Mouse (Mus musculus) megakaryocyte progenitor cell, adult 5-6 weeks (primary cell): ENCODE data around the gene Gpr35. TPM values are rescaled to one million over a fixed set of nuclear protein-coding genes. Genes with fewer than 3 reads are reported as not detected.

Experiments used
- ATAC-seq: replicated peaks from 2 replicates; pipeline ENCODE4 v1.8.0; 2016; ENCODE audit warnings: mild to moderate bottlenecking, moderate TSS enrichment, inconsistent platforms; ENCODE audit not compliant: poor library complexity
- total RNA-seq, 2 experiments: library from RNA; stranded (forward) in 1 of 2; stranded (reverse) in 1 of 2; fragments of 157-497, 149-512 nt in 1 of 2; fragments of 200-1000 nt in 1 of 2; gene quantifications; 2 replicates each; pipeline versions ENCODE4 v1.2.3 to v1.2.4; 2015 to 2017

Gpr35 gene
- total RNA-seq, 2 experiments from 2014 or later = 1.1 to 1.6 TPM

DNA sequence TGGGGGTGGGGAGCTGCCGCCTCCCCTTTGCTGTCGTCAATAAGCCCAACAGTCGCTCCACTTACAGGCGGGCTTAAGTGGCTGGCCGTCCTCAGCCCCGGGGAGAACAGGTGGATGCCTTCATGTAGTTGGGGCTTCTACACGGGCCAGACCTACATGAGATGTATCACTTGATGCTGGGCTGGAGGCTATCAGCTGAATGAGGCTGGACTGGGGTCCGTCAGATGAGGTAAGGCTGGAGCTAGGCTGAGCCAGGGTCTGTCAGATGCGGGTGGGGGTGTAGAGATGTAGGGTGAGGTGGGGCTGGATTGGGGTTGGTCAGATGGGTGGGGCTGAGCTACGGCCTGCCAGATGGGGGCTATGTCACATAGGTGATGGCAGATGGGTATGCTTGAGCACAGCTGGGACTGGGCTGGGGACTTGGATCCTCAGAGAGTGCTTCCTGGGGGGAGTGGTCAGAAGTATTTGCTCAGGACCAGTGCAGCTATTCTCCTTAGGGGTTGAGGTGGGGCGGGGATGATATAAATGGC is 28.5 kb downstream of the Gpr35 start:
- ATAC-seq = no peak

DNA sequence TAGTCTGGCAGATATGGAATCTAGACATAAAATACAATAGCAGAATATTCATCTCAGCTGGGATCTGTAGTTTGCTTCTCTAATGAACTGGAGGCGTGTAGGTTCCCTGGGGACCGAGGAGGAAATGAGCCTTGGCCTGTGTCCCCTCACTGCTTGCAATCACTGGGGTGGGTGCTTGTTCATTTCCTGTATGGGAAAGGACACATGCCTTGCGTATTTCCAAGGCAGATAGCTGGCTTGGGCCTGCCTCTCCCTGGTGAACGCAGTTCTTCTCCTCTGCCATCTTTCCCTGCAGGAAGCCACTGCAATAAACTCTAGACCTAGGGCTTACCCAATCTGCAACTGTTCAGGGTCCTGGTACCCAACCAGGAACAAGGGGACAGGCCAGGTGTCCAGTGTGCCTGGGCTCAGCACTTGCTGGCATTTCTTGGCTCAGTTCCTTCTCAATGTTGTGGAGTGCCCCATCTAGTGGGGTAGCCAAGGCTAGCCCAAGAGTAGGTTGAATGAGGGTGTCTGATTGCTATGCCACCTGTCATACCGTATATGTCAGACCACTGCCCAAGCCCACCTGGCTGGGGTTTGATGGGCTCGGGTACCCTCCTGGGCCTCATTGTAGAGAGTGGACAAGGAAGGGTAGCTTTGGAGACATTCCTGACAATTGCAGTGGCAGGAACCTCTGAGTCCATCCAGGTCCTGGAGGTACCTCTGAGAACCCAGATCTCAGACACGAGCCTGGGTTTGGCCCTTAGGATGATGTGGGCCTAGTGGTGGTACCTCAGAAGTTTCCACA is 30.6 kb downstream of the Gpr35 start:
- ATAC-seq = peak; percentile 38; the same call in 1 of the 2 replicates

DNA sequence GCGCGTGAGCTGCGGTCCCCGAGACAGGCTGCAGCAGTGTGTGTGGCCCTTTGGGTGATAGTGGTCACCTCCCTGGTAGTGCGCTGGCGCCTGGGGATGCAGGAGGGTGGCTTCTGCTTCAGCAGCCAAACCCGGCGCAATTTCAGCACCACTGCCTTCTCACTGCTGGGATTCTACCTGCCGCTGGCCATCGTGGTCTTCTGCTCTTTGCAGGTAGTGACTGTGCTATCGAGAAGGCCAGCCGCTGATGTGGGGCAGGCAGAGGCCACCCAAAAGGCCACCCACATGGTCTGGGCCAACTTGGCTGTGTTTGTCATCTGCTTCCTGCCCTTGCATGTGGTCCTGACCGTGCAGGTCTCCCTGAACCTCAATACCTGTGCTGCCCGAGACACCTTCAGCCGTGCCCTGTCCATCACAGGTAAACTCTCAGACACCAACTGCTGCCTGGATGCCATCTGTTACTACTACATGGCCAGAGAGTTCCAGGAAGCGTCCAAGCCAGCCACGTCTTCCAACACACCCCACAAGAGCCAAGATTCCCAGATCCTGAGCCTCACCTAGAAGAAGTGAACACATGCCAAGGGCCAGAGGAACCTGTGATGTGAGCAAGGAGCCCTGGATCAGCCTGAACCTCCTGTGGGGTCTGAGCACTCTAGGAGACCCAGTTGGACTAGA is 32.4 kb downstream of the Gpr35 start:
- ATAC-seq = no peak

DNA sequence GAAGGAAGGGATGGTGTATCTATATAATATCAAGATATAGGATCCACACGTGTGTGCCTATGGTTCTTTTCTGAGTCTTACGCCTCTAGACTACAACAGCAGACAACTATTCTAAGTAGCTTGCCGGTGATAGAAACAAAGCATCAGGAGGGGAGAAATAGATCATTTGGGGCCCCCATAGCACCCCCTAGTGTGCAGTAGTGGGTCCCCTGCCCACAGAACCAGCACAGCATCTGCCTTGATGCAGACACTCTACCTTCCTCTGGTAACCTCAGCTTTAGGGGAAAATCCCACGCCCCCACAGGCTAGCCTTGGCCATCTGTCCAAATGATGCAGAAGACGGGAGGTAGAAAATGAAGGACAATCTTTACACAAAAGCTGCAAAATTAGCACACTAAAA is 34.3 kb downstream of the Gpr35 start:
- ATAC-seq = no peak

DNA sequence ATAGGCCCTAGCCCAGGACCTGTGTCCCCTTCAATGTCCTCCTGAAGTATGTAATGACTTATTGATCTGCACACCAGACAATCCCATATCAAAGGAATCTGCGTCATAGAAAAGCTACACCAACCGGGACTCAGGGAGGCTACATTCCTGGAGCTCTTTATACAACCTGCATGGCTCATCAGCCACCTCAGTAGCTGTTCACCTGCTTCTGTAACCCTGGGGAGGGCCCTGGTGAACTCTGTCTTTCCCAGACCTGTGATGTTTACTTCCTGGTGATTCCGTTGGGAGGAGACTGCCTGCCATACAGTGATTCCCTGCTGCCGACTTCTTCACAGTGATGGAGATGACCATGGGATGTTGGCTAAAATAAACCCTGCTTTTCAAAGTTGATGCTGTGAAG is 38.2 kb downstream of the Gpr35 start:
- ATAC-seq = no peak

DNA sequence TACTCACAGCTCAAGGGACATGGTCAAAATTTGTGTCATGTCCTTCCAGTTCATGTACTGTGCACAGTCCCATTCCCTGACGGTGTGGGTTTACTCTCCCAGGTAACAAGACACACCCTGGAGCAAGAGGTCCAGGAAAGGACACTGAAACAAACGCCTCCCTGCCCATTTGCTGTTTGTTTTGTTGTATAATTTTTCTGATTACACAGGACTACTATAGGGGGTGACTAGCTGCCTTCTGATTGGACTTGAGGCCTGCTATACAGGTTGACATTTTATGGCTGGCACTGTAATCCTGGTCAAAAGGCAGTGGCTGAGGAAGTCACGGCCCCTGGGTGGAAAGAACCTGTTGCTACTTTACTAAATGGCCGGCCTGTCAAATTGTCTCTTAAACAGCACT is 39.2 kb downstream of the Gpr35 start:
- ATAC-seq = no peak

DNA sequence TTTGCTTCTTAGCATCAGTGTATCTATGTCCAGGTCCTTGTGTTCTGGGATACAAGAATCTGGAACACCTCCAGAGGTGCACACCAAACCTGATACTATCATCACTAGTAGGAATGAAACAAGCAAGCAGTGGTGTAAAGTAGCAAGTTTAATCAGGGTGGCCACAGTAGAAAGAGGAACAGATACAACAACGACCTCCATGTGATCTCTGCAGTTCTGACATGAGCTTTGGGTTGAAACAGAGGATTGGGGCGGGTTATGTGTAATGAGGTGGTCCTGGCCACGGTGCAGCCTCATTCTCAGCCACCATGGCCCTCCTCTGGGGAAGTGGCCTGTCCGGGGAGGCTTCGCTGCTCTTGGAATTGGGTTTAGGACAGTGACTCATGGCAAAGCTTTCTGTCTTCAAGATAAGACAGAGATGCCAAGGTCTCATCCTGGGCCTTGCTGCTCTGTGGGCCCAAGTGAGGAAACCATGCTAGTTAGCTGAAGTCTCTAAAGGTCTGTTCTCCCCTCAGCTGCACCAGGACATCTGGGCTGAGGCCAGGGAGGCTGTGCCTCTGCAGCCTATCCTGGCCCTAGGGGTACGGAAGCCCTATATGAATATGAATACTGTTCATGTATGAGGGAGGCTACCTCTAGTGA is 41.7 kb downstream of the Gpr35 start:
- ATAC-seq = peak; percentile 70

DNA sequence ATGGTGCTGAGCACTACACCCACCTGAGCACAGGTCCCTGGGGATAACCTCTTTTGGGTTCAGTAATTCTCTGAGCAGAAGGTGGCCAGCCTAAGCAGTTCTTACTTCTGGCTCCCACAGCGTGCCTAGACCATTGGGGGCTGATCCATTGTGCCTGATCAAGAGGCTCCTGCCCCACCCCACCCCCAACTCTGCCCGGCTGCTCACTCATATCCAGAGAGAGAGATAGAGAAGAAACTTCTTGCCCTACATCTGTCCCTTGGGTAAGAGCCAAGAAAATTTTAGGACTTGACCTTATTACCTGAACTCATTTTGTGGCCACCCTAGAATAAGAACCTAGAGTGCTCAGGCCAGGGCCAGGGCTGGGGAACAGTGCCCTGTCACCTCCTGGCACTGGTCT is 42.2 kb downstream of the Gpr35 start:
- no peak for ATAC-seq

DNA sequence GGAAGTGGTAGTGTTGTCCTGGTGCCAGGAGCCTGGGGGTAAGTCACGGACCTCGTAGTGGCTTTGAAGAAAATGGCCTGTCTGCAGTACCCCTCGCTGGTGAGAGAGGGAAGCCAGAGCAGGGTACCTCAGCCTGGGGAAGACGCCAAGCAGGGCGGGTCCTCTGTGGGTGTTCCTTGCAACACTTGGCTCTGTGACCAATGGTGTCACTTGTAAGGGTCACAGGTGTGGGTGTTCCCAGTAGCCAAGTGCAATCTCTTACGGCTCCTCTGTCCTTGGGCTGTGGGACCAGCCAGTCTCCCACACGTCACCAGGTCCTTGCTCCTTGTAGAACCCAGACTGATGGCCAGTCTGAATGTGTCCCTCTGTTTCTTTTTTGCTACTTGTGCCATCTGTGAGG is 55.4 kb downstream of the Gpr35 start, which contains the start of gene Aqp12:
Aqp12 (plus strand) TSS at position 274 of the 400 bp plus-strand sequence.
- no peak for ATAC-seq

DNA sequence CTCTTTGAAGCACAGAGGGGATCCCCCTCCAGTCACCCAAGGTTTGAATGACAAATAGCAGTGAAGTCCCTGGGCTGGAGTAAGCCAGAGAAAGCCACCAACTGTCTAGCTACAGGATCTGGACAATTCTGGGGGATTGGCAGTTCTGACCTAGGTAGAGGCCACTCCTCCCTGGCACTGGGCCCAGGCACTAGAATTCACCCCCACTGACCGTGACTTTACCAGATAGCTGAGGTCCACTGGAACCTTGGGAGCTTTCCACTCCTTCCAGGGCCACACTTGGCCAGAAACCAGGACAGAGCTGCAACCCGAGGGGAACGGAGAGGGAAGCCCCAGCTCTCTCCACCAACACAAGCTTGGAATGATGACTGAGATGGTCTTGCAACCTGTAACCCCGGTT is 58.5 kb downstream of the Gpr35 start:
- ATAC-seq = no peak

DNA sequence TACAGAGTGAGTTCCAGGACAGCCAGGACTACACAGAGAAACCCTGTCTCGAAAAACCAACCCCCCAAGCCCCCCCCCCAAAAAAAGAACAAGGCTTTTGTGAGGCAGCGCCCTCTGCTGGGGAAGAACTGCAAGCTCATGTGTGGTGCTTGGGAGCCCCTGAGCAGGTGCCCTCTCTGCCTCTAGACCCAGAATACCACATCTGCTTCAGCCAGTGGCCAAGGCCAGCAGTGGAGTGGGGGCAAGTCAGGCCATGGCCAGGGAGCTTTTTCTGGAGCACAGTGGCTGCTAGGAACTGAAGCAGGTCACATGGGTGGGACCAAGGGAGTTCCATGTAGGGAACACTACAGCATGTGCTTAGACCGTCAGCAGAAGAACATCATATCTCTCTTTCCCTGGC is 60.1 kb downstream of the Gpr35 start:
- ATAC-seq = peak; percentile 35; the same call in 1 of the 2 replicates

DNA sequence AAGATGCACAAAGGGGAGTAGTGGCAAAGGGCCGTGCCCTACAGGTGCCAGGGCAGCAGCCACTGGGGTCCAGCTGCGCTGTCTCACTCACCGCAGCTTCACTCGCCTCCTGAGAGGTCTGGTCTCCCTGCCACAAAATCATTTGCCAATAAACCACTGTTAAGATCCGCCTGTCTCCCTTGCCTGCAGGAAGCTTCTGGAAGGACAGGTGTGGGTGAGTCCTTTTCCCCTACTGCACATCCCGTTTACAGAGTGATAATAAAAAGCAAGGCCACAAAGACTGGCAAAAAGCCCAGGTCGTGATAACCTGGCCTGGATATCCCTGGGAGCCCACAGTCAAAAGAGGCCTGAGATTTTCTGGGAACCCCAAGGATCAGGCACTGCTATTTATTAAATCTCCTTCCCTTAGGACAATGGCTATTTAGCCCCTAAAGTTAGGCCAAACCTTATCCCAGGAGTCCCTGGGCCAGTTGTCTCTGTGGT is 61.5 kb downstream of the Gpr35 start:
- ATAC-seq = no peak

DNA sequence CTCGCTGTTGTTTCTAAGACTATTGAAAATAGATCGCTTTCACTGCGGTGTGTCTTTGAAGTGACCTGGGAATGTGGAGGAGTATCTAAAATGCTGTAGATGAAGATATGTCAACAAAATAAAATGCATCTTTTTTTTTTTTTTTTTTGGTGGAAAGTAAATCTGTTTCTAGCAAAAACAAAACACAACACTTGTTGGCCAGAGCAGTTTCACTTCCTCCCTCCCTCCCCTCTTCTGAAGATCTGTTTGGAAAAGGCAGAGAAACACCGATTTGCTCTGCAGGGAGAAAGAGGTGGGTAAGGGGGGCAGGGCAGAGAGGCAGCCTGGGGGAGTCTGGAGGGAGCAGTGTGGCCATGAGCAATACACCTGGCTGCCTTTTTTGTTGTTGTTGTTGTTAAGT is 62.7 kb downstream of the Gpr35 start:
- ATAC-seq = no peak

DNA sequence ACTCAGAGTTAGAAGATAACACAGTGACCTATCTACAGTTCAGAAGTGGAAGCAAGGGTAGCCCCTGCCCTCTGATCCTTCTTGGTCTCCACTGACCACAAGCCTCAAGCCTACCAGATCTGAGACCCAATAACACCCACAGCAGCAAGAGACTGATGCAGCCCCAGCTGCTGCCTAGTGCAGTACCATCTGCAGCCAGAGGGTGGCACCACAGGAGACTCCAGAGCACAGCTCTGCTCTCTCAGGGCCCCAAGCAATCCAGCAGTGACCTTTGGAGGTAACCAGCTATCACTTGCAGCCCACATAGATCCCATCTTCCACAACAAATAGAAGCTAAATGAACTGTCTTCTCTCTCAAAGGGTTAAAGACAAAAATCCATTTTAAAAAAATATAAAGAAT is 63.8 kb downstream of the Gpr35 start:
- ATAC-seq = peak; percentile 94

DNA sequence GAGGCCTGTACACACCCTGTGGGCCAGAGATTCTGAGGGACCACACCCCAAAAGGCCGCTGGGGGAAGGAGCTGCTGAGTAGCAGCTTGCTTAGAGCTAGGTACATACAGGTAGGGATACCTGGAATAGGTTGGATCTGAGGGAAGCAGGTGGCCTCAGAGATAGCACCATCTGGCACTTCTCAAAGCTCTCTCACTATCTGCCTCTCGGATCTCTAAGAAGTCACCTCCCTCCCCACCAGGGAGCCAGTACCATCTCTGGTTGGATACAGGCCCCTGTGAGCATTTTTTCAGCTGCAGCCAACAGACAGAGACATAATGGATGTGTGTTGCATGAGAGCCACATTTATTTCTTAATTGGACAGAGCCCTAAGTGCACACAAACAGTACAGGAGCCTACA is 64.5 kb downstream of the Gpr35 start:
- no peak for ATAC-seq

DNA sequence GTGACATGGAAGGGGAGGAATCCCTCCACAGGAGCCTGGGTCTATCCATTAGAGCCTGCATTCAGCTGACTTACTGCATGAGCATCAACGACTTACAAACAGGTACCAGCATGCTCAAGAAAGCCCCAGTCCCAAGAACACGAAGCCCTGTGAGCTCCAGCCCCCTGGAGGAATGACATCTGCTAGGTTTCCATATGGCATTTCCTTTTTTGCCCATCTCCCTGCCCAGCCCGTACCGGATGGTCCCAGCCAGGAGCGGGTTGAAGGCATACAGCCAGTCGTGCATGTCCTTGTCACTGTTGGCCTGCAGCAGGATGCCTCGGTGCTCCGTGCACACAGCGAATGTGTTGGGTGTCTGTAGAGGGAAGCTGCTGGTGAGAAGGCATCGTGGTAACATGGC is 68.1 kb downstream of the Gpr35 start:
- ATAC-seq = no peak

DNA sequence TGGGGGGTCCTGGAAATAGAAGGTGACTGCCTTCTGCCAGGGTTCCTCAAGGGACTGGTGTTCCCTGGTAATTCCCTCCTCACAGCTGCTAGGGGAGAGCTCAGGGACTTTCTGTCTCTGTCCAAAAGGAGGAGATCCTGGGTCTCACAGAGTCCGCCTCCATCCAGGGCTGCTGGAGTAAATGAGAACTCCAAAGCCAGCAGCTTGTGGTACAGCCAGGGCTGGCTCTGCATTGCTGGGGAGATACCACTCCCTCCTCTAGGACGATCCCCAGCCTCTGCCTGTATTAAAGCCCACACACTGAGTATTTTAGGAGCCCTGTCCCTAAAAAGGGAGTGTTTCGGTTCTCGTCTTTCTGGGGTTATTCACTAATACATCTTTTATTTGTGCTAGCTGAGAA is 69.9 kb downstream of the Gpr35 start:
- no peak for ATAC-seq

DNA sequence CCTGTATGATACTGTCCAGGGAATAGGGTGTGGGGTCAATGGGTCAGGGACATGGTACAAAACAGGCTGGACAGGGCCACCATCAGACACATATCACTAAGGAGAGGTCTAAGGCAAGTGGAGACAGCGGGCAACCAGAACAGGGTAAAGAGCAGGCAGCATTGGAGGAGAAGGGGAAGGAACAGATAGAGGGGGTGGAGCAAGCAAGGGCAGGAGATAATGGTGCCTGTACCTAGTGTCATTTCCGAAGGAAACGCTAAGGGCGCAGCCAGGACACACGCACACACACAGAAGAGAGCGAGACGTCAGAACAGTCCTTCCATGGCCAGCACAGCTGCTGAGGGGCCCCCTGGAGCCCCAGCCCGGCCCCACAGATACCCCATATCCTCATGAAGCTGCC is 75.9 kb downstream of the Gpr35 start:
- no peak for ATAC-seq

DNA sequence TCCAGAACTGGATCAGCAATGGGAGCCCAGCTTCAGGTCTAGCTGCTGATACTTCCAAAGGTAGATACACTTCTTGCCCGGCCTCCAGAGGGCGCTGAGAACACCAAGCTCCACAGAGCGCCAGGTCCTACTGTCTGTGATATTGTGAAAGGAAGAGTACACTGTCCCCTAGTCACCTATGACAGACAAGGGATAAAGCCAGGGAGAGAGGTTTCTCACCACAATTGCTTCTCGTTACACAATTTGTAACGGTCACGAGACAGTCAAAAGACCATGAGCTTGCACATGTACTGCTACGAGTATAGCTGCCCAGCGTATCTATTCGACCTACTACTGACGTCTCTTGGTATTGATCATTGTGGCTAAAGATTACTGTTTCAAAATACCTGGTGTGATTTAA is 78.7 kb downstream of the Gpr35 start:
- peak; percentile 81 for ATAC-seq

DNA sequence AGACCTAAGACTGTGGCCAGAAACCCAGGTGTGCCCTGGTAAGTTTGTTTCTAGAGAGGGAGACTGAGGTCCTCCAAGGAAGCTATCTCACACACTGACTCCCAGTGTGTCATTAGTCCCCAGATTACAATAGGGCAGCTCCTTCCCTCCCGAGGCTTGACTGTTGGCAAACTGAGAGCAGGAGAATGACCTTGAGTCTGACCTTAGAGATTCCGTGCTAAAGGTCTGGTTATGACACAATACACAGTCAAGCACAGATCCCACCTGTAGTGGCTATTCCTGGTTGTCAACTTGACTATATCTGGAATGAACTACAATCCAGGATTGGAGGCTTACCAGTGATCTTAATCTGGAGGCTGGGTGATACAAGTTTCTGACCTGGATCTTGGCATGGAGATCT is 79.4 kb downstream of the Gpr35 start:
- ATAC-seq = no peak

DNA sequence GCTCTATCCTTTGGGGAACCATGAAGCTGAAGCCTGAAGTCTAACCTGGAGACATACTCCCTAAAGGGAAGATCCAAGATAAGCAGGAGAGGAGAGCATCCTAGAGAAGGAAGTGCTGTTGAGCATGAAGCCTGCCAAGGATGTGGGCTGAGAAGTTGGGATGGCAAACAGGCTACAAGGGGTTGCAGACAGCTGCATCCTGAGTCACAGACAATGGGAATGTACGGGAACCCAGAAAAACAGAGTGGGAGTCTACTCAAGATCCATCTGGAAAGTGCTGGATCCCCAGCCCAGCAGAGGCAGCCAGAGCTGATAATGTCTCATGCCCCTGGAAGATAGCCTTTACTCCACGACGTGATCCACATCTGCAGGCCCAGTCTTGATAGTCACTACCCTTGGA is 80.5 kb downstream of the Gpr35 start:
- no peak for ATAC-seq

DNA sequence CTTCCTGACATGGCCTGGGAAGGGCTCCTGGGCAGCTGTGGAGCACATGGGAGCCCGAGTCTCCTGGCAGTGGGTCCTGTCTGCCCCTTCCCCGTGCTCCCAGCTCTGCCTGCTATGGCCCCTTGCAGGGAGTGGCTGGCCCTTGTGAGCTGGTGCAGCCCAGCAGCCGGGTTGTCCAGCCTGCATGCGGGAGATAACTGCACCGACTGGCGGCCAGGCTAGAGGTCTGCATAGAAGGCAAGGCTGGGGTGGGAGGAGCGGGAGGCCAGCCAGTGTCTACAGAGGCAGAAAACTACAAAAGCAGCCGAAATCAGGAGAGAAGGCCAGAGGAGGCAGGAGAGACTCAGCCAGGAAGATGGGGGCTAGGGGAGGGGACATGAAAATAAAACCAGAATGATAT is 83.3 kb downstream of the Gpr35 start:
- ATAC-seq = no peak
